Mouse (Mus musculus): ENCODE results near the gene Alg6.

DNA sequence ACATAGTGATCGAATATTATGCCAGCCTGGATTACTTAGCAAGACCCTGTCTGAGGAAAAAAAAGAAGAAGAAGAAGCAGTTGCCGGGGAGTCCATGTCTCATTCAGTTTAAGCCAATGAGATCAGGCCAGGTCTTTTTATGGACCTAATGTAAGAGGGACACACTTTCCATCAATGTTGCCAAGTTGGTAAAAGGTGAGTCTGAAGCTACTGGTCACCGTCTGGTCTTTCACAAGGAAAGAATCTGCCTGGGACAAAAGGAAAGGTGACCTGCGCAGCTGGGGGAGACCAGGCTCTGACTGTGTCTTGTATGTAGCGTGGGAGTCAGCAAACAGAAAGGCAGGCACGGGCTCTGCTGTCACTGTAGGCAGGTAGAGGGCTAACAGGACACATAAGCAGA lies 31.5 kb upstream of the Alg6 start:
- TF ChIP-seq CTCF (IDR thresholded peaks at IDR 0.05; ENCODE audit: insufficient read depth, low read depth, low read length) (no peak), POLR2A (IDR thresholded peaks at IDR 0.05; ENCODE audit: insufficient read depth, low read depth, low read length) (no peak)

All from olfactory bulb, adult 2 months (tissue).